Mouse (Mus musculus) gastrocnemius, postnatal 4 days (tissue): ENCODE measurements around the gene Plin1. TPM values are rescaled to one million over a fixed set of nuclear protein-coding genes. Genes with fewer than 3 reads are reported as not detected.
A peak's percentile ranks its signal among the peaks of the same experiment; 100 is the strongest.

ENCODE experiments used
- DNase-seq, 2 experiments: peaks; one replicate each; pipeline ENCODE4 v3.0.0; 2021 to 2022; ENCODE audit warnings: low spot score in 2 of 2, mixed read lengths in 2 of 2
- long read RNA-seq, 2 experiments: library from polyadenylated mRNA; stranded (forward); transcript quantifications; one replicate each; pipeline ENCODE4 v2.0.0; 2021
- total RNA-seq, 2 experiments: library from RNA; stranded (reverse); gene quantifications; 2 replicates each; pipeline ENCODE4 v1.2.3; 2021

Plin1 gene
- total RNA-seq: 10 to 100 TPM; 26.6 to 62.1 TPM
- long read RNA-seq, experiment 1, transcript Plin1-201 (9 exons, 1,916 nt): minor isoform, 5 of 33 reads
- long read RNA-seq, experiment 1, transcript Plin1-206 (9 exons, 2,817 nt): major isoform, 19 of 33 reads
- long read RNA-seq, experiment 1, partial matches to known transcripts: 6 of 33 reads
- long read RNA-seq, experiment 1, other reads (novel, unspliced or antisense): 3 of 33 reads
- long read RNA-seq, experiment 2, transcript Plin1-201 (9 exons, 1,916 nt): minor isoform, 9 of 40 reads
- long read RNA-seq, experiment 2, transcript Plin1-206 (9 exons, 2,817 nt): major isoform, 20 of 40 reads
- long read RNA-seq, experiment 2, partial matches to known transcripts: 4 of 40 reads
- long read RNA-seq, experiment 2, other reads (novel, unspliced or antisense): 5 of 40 reads

DNA sequence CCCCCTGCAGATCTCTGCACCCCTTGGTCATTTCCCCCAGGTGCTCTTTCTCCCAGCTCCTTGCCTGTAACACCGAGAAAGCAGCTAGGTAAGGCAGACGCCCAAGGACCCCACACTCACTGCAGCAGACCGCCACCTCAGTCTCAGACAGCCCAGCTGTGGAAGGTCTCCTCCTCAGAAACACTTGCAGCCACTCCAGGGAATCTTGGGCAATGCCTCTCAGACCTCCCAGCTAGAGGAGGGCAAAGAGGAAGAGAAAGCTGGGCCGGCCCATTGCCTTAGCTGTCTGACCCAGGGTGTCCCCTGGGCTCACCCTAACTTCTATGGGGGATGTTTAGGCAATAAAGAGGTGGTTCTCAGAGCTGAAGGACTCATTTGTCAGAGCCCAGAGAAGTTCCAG, at the start of gene Plin1:
Gene Plin1, minus strand, starts transcription at position 282 of the 400 bp plus-strand sequence.
- no peak for DNase-seq

DNA sequence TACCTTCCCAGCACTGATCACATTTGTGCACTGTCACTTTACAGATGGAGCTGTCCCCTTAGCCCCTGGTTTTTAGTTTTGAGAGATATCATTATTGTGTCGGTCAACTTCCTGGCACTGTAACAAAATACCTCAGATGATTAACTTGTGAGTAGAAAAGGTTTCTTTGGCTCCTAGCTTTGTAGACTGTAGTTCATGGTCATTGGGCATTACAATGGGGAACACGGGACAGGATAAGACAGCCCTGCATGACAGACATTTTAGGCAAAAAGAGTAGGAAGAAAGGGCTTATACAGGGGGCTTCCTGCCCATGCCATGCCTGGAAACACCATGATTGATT, 49.8 kb upstream of the Plin1 start:
- no peak for DNase-seq

DNA sequence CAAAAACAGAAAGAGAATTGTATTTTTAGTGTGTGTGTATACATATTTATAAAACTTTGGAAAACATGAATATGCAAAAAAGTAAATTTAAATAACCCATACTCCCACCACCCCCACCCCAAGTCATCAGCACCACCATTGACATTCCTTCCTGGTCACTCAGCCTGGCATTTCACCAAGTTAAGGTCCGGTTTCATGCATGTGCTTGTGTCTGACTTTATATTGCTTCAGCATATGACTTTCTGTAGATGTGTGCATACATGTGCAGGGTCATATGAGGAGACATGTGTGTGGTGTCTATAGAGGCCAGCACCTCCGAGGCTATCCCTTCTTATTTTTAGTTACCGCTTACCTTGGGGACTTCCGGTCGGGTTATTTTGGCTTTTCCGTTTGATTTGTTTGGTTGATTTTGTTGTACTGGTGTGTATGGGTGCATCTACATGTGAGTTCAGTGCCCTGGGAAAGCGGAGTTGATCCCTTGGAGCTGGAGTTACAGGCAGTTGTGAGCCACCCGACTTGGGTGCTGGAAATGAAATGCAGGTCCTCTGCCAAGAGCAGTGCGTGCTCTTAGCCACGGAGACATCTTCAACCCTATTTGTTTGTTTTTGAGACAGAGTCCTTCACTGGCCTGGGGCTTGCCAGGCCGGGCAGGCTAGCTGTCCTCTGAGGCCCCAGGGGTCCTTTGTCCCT, 49.3 kb upstream of the Plin1 start:
- DNase-seq: no peak

DNA sequence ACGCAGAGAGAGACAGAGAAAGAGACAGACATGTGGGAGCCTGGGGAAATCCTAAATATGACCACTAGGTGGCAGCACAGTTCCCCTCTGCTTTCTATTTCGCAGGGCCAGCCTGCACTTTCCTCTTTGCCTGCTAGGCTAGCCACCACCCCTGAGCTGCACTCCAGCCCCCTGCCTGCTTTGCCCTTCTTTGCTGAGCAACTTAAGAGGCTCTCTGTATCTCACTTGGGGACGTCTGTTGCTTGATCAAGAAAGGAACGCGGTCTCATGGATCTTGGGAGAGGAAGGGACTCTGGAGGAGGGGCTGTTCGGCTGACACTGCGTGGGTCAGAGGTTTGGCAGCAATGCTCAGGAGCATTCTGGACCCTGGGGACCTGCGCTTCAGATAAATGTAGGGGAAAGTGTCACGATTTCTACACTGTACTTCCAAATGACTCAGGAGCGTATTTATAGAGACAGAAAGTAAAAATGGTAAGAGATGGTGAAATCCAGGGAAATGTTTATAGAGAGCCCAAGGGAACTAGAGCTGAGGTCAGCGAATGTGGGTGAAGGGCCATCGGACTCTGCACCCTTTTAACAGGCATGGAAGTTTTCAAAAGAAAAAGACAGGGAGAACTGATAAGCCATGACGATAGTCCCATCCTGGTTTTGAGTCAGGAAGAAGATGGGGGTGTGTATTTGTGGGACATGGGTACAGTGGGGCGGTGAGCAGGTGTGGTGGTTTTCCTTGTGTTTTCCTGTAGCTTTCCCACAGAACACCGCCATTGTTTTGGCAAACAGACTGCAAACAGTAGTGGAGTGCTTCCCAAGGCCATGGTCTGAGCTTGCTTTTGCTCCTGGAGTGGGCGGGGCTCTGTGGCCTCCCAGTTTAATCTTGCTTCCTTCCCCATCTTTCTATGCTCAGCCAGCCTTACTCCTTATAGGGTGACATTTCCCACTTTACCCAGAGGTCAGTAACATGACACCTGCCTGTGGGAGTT, 48.2 kb upstream of the Plin1 start:
- DNase-seq: peak; percentile 50 to 70

DNA sequence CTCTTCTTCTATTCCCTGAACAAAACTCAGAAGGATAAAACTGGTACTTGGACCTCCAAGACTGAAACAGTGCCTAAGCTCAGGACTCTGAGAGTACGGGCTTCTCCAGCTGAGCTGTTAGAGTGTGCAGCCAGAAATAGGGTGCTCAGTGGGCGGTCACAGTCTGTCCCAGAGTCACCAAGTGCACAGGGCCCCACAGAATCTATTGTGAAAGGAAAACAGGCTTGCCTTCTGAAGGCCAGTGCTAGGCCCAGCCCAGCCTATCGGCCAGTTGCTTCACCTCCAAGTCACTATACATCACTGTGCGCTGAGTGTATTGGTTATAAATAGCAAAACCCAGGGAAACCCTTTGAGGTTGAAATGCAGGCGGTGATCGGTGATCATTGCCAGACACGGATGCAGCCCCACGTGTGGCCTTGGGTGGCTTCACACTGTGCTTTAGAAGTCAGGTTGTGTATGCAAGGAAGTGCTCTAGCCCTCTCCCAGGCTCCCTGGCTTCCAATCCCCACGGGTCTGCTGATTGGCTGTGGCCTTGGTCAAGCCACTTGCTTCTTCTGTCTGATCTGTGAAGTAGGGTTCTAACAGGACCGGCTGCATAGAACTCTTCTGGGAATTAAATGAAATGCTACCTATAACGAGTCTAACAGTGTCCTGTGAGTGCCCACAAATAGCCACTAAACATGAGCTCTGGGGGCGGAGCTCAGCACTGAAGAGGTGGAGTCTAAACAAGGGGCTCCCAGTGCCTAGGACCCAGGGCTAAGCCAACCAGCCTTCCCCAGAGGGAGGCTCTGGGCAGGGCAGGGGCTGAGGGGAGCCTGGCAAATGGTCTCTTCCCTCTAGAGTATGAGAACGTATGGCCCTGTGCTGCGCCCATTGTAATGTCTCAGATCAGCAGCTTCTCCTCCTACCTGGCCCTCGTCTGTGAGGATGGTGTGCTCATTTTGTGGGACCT, 39.1 kb upstream of the Plin1 start:
- no peak for DNase-seq

DNA sequence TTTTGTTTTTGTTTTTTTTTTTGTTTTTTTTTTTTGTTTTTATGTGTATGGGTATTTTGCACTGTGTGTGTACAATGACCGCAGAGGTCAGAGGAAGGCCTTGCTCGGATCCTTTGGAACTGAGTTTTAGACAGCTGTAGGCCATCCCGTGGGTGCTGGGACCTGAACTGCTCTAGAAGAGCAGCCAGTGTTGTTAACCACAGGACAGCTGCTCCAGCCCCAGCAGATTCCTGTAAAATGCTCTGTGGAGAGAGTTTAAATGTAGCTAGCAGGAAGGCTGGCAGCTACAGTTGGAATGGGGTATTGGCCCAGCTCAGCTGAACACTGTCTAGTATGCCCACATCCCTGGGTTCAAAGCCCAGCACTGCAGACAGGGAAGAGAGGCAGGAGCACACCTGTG, 37.0 kb upstream of the Plin1 start:
- no peak for DNase-seq

DNA sequence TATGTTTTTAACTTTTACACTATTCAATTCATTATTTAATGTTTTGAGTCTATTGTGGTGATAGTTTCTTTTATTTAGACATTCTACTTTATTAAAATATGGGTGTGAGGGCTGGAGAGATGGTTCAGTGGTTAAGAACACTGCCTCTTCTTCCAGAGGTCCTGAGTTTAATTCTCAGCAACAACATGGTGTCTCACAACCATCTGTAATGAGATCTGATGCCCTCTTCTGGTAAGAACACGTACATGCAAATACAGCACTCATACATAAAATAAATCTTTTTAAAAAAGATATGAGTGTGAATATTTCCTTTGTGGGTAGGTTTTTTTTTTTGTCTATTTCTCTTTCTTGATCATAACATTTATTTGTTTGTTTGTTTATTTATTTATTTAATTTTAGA, 33.3 kb upstream of the Plin1 start:
- no peak for DNase-seq

DNA sequence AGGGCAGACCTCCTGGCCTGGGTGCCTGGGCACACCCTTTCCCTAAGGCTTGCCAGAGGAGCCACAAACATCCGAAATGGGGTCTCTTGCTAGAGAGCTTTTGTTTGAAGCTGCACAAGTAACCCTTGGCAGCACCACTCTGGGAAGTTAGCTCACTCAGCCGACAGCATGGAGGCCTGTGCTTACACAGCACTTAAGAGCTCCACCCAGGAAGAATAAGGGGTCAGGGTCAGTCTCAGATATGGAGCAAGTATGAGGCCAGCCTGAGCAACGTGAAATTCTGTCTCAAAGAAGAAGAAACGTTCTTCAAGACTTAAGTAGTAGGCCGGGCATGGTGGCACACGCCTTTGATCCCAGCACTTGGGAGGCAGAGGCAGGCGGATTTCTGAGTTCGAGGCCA, 29.4 kb upstream of the Plin1 start:
- DNase-seq: no peak

DNA sequence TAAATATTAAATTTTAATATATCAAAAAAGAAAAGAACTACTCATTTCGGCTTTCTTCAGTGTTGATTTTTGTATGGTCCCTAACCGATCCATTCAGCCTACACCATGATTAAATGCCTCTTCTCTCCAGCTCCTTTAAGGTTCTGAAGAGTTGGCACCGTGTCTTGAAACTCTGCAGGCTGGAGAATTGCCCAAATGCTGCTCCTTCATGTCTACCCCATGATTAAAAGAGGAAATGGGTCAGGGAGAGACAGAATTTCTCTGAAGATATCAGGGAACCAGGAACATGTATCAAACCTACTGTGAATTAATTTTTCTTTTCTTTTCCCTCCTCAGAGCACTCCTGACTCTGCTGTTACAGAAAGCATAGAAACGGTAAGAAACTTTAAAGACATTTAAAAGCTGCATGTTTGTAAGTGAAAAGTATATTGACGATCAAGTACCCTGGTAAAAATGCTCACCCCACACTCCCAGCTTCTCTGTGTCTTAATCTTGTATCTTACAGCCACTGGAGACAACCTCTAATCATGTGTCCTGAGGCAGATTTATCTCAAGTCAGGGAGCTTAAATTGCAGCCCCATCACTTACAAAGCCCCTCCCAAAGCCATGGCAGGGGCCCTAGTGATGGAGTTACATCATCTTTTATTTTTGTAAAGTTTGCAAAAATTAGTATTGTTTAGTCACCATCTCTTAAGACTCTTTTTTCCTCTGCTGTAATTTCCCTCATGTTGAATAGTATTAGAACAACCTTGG, 28.6 kb upstream of the Plin1 start:
- DNase-seq: no peak

DNA sequence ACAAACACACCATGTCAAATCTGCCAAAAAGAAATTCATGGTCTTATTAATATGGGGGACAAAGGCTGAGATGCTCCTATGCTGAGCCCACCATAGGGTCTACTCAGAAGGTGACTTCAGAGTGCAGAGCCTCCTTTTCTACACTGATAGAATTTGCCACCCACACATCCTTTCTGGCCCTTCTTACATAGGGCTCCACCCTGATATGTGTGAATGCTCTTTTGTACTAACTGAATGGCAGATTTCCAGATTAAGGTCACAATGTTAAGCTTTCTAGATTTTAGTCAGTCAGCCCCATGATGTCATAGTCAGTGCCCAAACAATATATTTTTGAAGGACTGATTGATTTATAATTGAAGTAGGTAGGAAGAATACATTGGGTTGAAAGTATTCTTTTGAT, 27.1 kb upstream of the Plin1 start:
- DNase-seq: no peak

DNA sequence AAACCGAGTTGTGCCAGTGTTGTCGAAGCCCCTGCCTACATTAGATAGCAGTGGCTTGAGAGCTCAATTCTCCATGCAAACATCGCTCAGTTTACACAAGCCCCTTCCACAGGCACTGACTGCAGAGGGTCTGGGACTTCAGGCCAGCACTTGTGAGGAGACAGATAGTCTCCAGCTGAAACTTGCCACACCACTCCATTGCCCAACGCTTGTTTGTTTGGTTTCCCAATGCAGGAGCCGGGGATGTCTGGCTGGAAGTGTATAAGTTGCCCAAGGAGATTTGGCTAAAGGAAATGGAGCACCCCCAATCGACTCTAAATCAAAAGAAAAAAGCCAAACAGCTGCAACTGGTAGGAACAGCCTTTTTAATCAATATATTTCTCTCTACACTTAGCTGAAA, 25.5 kb upstream of the Plin1 start:
- DNase-seq: no peak

DNA sequence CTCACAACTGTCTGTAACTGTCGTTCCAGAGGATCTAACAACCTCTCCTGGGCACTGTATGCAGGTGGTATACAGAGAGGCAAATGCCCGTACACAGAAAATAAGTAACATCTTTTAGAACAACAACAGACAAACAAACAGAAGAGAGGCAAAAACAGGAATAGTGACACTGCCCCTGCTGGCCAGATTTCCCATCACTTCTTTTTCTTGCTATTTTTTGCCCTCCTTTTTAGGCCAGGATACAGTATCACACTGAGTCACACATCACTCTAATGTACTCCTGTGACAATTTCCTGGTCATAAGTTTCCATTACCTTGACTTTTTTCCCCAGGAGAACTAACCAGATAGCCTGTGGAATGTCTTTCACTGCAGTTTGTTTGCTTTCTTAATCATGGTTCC, 23.6 kb upstream of the Plin1 start:
- no peak for DNase-seq

DNA sequence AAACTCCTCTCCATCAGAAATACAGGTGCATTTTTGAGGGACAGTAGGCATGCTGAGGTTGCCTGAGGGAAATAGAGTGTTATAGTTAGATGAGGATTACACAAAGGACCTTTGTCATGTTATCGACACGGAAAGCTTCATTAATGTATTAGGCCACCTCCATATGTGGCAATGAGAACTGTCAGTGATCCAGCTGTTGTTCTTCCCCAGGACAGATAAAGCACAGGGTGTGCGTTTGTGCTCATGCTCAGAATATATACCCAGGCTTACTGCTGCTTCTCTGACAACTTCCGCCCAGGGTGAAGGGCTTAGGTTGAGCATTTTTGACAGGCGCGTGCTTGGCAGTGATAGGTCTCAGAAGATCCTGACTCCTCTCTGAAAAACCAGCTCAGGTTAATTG, 16.8 kb upstream of the Plin1 start:
- DNase-seq: no peak

DNA sequence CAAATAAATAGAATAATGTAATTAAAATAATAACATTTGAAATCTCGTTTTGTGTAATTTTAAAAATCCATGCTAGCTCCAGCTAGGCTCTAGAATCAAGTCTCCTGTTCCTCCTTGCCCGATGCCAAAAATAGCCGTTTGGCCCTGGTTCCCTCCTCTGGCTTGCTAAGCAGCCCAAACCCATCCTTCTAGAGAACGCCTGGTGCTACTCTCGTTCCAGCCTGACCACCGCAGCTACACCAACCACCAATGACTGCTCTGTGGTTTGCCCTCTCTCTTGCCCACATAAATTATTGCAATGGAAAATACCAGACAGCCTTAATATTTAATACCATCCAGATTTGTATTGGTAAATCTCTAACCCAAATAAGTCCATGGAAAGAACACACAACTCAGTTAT, 15.0 kb upstream of the Plin1 start:
- no peak for DNase-seq

DNA sequence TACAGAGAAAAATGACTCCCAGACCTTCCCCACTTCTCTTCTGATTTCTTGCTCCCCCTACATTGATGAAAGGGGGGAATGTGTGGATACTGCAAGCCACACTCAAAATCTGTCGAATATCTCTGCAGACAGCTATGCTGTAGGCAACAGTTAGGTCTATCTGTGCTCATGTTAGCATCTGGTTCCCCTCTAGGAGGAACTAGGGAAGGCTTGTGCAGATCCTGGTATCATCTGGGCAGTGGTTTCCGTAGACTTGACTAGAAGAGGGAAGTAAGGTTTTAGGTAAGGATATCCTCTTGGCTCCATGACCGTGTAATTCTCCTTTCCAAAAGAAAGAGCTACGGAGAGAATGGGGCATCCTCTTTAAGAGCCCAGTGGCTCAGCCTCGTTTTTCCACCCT, 11.9 kb upstream of the Plin1 start:
- DNase-seq: no peak

DNA sequence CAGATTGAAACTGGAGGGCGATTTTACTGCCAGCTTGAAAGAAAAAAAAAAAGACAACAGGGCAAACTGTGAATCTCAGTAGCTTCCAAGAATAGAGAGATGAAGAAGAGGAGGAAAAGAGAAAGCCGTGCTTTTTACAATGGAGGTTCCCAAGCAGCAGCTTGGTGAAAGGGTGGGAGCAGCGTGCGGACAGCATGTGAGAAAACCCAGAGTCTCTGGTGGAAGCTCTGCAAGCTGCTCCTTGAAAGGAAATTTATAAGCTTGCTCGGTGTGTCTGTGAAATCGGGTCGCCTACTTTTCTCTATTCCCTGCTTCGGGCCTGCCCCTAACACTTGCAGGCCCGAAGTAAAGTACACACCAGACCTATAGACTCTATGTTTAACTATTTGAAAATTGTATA, 11.3 kb upstream of the Plin1 start:
- no peak for DNase-seq

DNA sequence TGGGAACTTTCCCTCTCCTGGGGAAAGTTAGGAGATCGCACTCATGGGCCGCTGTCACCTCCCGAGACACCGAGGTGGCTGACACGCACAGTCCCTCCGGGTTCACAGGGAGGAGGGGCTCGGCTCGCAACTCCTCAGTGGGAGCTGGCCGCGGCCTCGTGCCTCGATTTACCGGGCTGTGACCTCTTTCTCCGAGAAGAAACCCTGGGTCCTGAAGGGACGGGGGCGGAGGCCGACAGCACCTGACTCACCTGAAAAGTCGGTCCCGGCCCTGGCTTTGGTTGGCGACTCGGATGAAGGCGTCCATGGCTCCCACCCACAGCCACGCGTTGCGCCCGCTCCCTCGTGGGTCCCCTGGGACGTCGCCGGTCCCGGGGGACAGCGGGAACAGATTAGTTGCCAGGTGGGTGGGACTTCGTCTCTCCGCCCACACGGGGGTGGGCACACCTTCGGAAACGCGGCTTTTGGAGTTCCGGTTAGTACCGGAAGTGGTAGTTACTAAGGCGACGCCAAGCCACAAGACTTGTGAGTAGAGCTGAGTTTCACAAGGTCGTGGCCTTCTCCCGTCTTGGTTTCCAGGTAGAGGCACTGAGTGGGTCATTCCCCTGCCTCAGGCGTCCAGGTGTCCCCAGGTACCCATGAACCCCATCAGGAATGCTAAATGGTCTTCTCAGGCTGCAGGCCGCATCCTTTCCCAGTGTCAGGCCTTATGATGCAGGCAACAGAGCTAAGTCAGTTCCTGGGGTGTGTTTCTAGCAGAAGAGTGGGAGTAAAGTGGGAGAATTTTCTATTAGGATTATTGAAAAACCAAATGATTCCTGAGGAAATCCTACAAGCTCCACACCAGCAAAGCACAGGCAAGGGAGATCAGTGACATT, 10.2 kb upstream of the Plin1 start, which contains the start of the genes Pex11a and Wdr93:
Gene Pex11a, minus strand, starts transcription at position 473 of the 878 bp plus-strand sequence.
Gene Wdr93, plus strand, starts transcription at position 505 of the 878 bp plus-strand sequence.
- DNase-seq: peak; percentile 38 to 58

DNA sequence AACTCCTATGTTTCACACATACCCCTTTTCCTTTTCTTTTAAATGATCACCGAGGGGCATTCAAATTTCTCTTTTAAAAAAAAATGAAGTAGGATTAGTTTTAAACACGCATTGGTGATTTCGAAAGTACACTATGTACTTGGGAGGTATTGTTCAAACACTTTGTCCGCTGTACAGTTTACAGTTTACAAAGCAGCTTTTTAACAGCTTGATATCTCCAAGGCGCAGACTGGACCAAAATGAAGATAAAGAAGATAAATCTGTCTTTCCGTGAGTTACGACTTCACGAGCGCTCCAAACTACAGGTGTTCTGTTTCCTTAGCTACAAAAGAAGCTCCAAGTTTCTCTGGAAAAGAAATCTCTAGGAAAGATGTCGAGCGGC, 9.6 kb upstream of the Plin1 start:
- DNase-seq: no peak

DNA sequence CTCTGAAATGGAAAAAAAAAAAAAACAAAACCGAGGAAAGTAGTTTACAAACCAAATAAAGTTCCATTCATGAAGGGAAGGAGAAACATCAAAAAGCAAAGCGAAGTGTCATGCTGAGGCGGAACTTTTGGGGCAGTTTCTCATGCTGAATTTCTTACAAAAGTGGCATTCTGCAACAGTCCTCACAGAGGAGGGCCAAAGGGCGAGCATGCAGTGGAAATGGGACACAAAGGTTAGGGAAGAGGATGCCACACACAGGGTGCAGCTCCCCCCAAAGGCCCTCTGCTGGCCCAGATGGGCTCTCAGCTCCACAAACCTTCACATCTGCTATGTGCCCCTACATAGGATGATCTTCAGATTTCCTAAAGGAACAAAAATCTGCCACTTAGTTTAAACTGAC, 7.6 kb upstream of the Plin1 start:
- DNase-seq: no peak
